Mouse (Mus musculus) liver, adult 2 months (tissue): Measurements from ENCODE around the gene Commd1.

ENCODE experiments used
- CTCF ChIP-seq: fragments of 200-500 bp; IDR thresholded peaks from 2 replicates; pipeline ENCODE4 v1.5.1; 2011; ENCODE audit warnings: low read depth, low read length, control low read depth
- POLR2A ChIP-seq: fragments of 200-500 bp; IDR thresholded peaks from 2 replicates; pipeline ENCODE4 v1.6.1; 2011; ENCODE audit warnings: low read length, control low read depth; ENCODE audit not compliant: insufficient read depth; ENCODE audit errors: extremely low read depth

DNA sequence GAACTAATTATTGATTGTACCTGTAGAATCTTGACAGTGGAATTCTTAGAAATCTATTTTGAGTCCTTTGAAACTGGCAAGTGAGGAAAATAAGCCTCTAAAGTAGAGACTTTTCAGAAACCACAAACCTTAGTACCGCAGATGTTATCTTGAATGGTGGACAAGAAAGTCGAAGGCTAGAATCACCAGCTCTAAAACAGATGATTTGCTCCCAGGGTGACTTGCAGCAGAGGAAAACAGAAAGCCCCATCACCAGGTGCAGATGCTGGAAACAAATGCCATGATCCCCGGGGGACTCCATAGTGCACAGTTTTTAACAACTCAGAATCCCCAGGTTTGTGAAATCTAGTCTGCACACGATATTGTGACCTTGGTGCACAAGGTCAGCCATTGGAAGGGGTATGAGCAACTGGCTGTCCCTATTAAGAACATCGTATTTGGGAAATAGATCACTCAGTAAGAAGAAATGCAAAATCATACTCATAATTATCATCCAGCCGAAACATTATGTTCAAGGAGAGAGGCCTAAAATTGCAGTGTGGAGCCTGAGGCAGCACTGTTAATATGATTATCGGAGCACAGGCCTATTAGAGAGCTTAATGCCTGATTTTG, 116.4 kb downstream of the Commd1 start:
- TF ChIP-seq POLR2A (no peak), CTCF (no peak)
